9 mouse cellular contexts compared by ENCODE assay signal in genomic region chr1:184729357-184730140, GRCm38 (mm10). TPM values are rescaled to one million over a fixed set of nuclear protein-coding genes. Genes with fewer than 3 reads are reported as not detected.
DNase-seq lines count a peak whose midpoint lies in the region; ATAC-seq lines count a peak whose summit lies in the region.
"Had no signal": no experiment of that assay in that cellular context is flagged by ENCODE, and none has a peak within 500 bp of the region (broad histone marks: within the 10 kb centered on the region; RNA-seq: fewer than 3 reads in every experiment).

No protein-coding gene starts in this region.

- intact Hi-C loops in left cerebral cortex, postnatal 36 days (cut with DNase I) = no loop called here

- 24% methylated on average over 19 of the region's 19 CpGs for WGBS in liver, embryonic 11.5 days
- WGBS in neural tube, embryonic 12.5 days = under 1% methylated on average over 19 of the region's 19 CpGs

- H3K4me2 ChIP-seq in liver, embryonic 11.5 days = peak overlapping the region; percentile 98
- H3K4me2 ChIP-seq in neural tube, embryonic 12.5 days (replicated peaks) = peak overlapping the region; percentile 6; the same call in 1 of the 2 replicates

- no peaks in the 10 kb centered on the region for H3K36me3 ChIP-seq in liver, embryonic 11.5 days (ENCODE audit: control insufficient read depth, insufficient read depth, low read length)
- H3K36me3 ChIP-seq in neural tube, embryonic 12.5 days = no peaks in the 10 kb centered on the region

- H3K4me1 ChIP-seq in liver, embryonic 11.5 days (replicated peaks; ENCODE audit: control insufficient read depth, insufficient read depth, low read length) = peaks cover 15% of the 10 kb centered on the region
- H3K4me1 ChIP-seq in neural tube, embryonic 12.5 days = peaks cover 28% of the 10 kb centered on the region

- peak overlapping the region; percentile 96 for H3K27ac ChIP-seq in liver, embryonic 11.5 days (ENCODE audit: low read depth, low read length)
- no peak overlapping the region for H3K27ac ChIP-seq in neural tube, embryonic 12.5 days

- peak overlapping the region; percentile 81 for H3K4me3 ChIP-seq in liver, embryonic 11.5 days (ENCODE audit: low read depth, low read length)
- H3K4me3 ChIP-seq in neural tube, embryonic 12.5 days = no peak overlapping the region

- H3K9ac ChIP-seq in liver, embryonic 11.5 days (ENCODE audit: low read depth, low read length) = peak overlapping the region; percentile 85
- H3K9ac ChIP-seq in neural tube, embryonic 12.5 days = no peak overlapping the region

- H3K9me3 ChIP-seq in liver, embryonic 11.5 days (ENCODE audit: control insufficient read depth, low read length) = no peaks in the 10 kb centered on the region
- no peaks in the 10 kb centered on the region for H3K9me3 ChIP-seq in neural tube, embryonic 12.5 days

- H3K27me3 ChIP-seq in liver, embryonic 11.5 days (replicated peaks; ENCODE audit: control insufficient read depth, insufficient read depth, low read length) = peaks cover 90% of the 10 kb centered on the region
- peaks cover 97% of the 10 kb centered on the region for H3K27me3 ChIP-seq in neural tube, embryonic 12.5 days (replicated peaks)

- DNase-seq in left cerebral cortex, postnatal 36 days (ENCODE audit: low spot score in 2 of 2) = peak; percentile 13 to 17
- DNase-seq in left cerebral cortex, adult 18-20 months (ENCODE audit: low spot score in 2 of 2) = no peak
- peak; percentile 53 for DNase-seq in heart, adult 8-10 months (ENCODE audit: low spot score)
- DNase-seq in liver, embryonic 11.5 days (ENCODE audit: low spot score) = no peak
- no peak for DNase-seq in cerebellum, postnatal 10 days
- no peak for DNase-seq in layer of hippocampus, adult 8-10 months (ENCODE audit: low spot score in 2 of 2)
- DNase-seq in urinary bladder, adult 18-20 months (ENCODE audit: low spot score in 2 of 2) = no peak
- DNase-seq: thymus, postnatal 4 days had no signal

- ATAC-seq in liver, embryonic 11.5 days (replicated peaks; ENCODE audit: low FRiP score) = no peak
- ATAC-seq in neural tube, embryonic 12.5 days (ENCODE audit: low FRiP score, low read depth) = no peak

RNA-seq across cellular contexts. Expression of gene Hlx, which starts 2.9 kb away (rescaled TPM):
- total RNA-seq in left cerebral cortex, postnatal 36 days (2021) = 1 to 10 TPM; 1.1 to 1.4 TPM
- total RNA-seq in left cerebral cortex, adult 18-20 months (2021) = 1 to 10 TPM in 1 of 2 experiments, under 1 TPM in 1; 0.37 to 1.2 TPM
- total RNA-seq in heart, adult 8-10 months (2022) = 1 to 10 TPM; 7.3 to 8.4 (median 8.0) TPM
- polyA plus RNA-seq in liver, embryonic 11.5 days (2014; fragmentation: Nextera tagmentation; extraction: Ambion mirVana) = 42.3 and 46.9 TPM in 2 replicates
- polyA plus RNA-seq in neural tube, embryonic 12.5 days (2016; fragmentation: Nextera tagmentation; extraction: Ambion mirVana) = 12.9 and 13.0 TPM in 2 replicates
- total RNA-seq in layer of hippocampus, adult 8-10 months (2022) = 1 to 10 TPM in 2 of 4 experiments, under 1 TPM in 2; 0.76 to 4.5 (median 1.9) TPM

Comparison
In these comparisons a context has a peak if more than half of its experiments do, and no peak if none do; other contexts are left out.
1. DNase-seq: peak in left cerebral cortex, postnatal 36 days (2 of 2) and heart, adult 8-10 months (single experiment); none in left cerebral cortex, adult 18-20 months (0 of 2), liver, embryonic 11.5 days (single experiment), cerebellum, postnatal 10 days (0 of 2), layer of hippocampus, adult 8-10 months (0 of 2) and urinary bladder, adult 18-20 months (0 of 2).